Mouse (Mus musculus) activated CD4-positive, CD25-positive, alpha-beta regulatory T cell, adult 4 months (primary cell): ENCODE data around the gene Galm. TPM values are rescaled to one million over a fixed set of nuclear protein-coding genes. Genes with fewer than 3 reads are reported as not detected.
"Not testable (repeated sequence)": the region's sequence is repeated elsewhere in the genome, so short reads cannot be mapped to it uniquely, and the experiment has no call there.

ENCODE experiments used
- ATAC-seq: one replicate; pipeline ENCODE4 v1.8.0; 2017
- polyA plus RNA-seq, 2 experiments: library from polyadenylated mRNA; unstranded; fragments of 100-300 nt; shearing (Covaris generic); gene quantifications; one replicate each; pipeline ENCODE4 v1.2.1; 2017

Gene Galm
- polyA plus RNA-seq, 2 experiments from 2014 or later, result 33.3 to 40.7 TPM

- ATAC-seq, result no peak
These were observed 92.9 kb downstream of the Galm start for GRCm38 (mm10) chr17:80220131-80220530.

GRCm38 (mm10) chr17:80221202-80221601 is 93.9 kb downstream of the Galm start:
- no peak for ATAC-seq

- ATAC-seq, result peak; percentile 44
These were observed 94.8 kb downstream of the Galm start for GRCm38 (mm10) chr17:80221890-80222628.

- peak; percentile 9 for ATAC-seq
These were observed 96.6 kb downstream of the Galm start for GRCm38 (mm10) chr17:80223829-80224228.

- ATAC-seq, result peak; percentile 96
These were observed 97.2 kb downstream of the Galm start, which contains the start of gene Gemin6 for GRCm38 (mm10) chr17:80224326-80225116. TSS of gene Gemin6 (plus strand) at chr17:80224441.

GRCm38 (mm10) chr17:80225142-80225541 is 97.9 kb downstream of the Galm start:
- not testable (repeated sequence) for ATAC-seq

GRCm38 (mm10) chr17:80229396-80229795 is 102.1 kb downstream of the Galm start:
- ATAC-seq, result no peak

- no peak for ATAC-seq
These were observed 106.6 kb downstream of the Galm start for GRCm38 (mm10) chr17:80233844-80234243.

GRCm38 (mm10) chr17:80234376-80234775 is 107.1 kb downstream of the Galm start:
- no peak for ATAC-seq

Other genes with a start within 250 kb of the Galm start
- 10 to 100 TPM; 11.5 to 12.4 TPM for gene Atl2, start 231.3 kb upstream of the Galm start, polyA plus RNA-seq
- gene Hnrnpll, start 65.1 kb upstream of the Galm start, polyA plus RNA-seq, result 10 to 100 TPM; 22.2 to 32.4 TPM
- 100 to 1,000 TPM; 467 to 529 TPM for gene Srsf7, start 79.8 kb downstream of the Galm start, polyA plus RNA-seq
- gene Ttc39d, start 80.0 kb downstream of the Galm start, polyA plus RNA-seq, result not detected
- gene Gemin6, start 97.0 kb downstream of the Galm start, polyA plus RNA-seq, result 10 to 100 TPM; 14.7 to 14.9 TPM
- gene Morn2, start 162.7 kb downstream of the Galm start, polyA plus RNA-seq, result 1 to 10 TPM; 2.4 to 2.6 TPM
- 1 to 10 TPM; 7.0 to 8.6 TPM for gene Dhx57, start 163.0 kb downstream of the Galm start, polyA plus RNA-seq
- gene Arhgef33, start 179.9 kb downstream of the Galm start, polyA plus RNA-seq, result under 1 TPM in 1 of 2 experiments, not detected in 1; 0.37 TPM
- not detected for gene Gm10190, start 246.1 kb downstream of the Galm start, polyA plus RNA-seq